Mouse (Mus musculus) left cerebral cortex, adult 8-10 months (tissue): ENCODE measurements at regions not wholly inside any gene's neighbourhood (a gene's known extent, or its start where the extent isn't known, plus 50 kb on each side); places are given as distances from the start of the nearest gene placed in this dataset.

Experiments used
- DNase-seq, 2 experiments: peaks; one replicate each; pipeline ENCODE4 v3.0.0; 2022; ENCODE audit warnings: low spot score in 2 of 2

GRCm38 (mm10) chr3:78901838-78902484, 384.4 kb downstream of the Rapgef2 start:
- no peak for DNase-seq

- no peak for DNase-seq
Observed at GRCm38 (mm10) chr3:78901016-78901837, 385.1 kb downstream of the Rapgef2 start.

- DNase-seq, result no peak
Observed at GRCm38 (mm10) chr3:78899446-78900230, 386.7 kb downstream of the Rapgef2 start.

- DNase-seq, result no peak
Observed at GRCm38 (mm10) chr3:78889326-78889725, 397.0 kb downstream of the Rapgef2 start.

- no peak for DNase-seq
Observed at GRCm38 (mm10) chr3:78884715-78885114, 401.6 kb downstream of the Rapgef2 start.

- no peak for DNase-seq
Observed at GRCm38 (mm10) chr3:78884029-78884428, 402.3 kb downstream of the Rapgef2 start.

GRCm38 (mm10) chr3:78880072-78880471, 406.2 kb downstream of the Rapgef2 start:
- no peak for DNase-seq

- DNase-seq, result no peak
Observed at GRCm38 (mm10) chr3:78877323-78877722, 409.0 kb downstream of the Rapgef2 start.

- no peak for DNase-seq
Observed at GRCm38 (mm10) chr3:78866896-78867295, 419.4 kb downstream of the Rapgef2 start.

GRCm38 (mm10) chr3:78866083-78866726, 420.1 kb downstream of the Rapgef2 start:
- no peak for DNase-seq

GRCm38 (mm10) chr3:78863005-78863404, 423.3 kb downstream of the Rapgef2 start:
- DNase-seq, result no peak

GRCm38 (mm10) chr3:78846617-78847318, 439.5 kb downstream of the Rapgef2 start:
- no peak for DNase-seq

- DNase-seq, result no peak
Observed at GRCm38 (mm10) chr3:78841173-78841572, 445.1 kb downstream of the Rapgef2 start.

- no peak for DNase-seq
Observed at GRCm38 (mm10) chr3:78836824-78837223, 449.5 kb downstream of the Rapgef2 start.

GRCm38 (mm10) chr3:78825505-78825904, 460.8 kb downstream of the Rapgef2 start:
- no peak for DNase-seq

GRCm38 (mm10) chr3:78812425-78812824, 473.9 kb downstream of the Rapgef2 start:
- DNase-seq, result no peak

- DNase-seq, result no peak
Observed at GRCm38 (mm10) chr3:78810431-78811152, 475.7 kb downstream of the Rapgef2 start.

GRCm38 (mm10) chr3:78803176-78803575, 483.1 kb downstream of the Rapgef2 start:
- DNase-seq, result no peak

GRCm38 (mm10) chr3:78795951-78796455, 490.3 kb downstream of the Rapgef2 start:
- peak in 1 of 2 experiments; percentile 5 for DNase-seq
